Mouse (Mus musculus): ENCODE measurements at regions not wholly inside any gene's neighbourhood (a gene's known extent, or its start where the extent isn't known, plus 50 kb on each side); places are given as distances from the start of the nearest gene placed in this dataset.

DNA sequence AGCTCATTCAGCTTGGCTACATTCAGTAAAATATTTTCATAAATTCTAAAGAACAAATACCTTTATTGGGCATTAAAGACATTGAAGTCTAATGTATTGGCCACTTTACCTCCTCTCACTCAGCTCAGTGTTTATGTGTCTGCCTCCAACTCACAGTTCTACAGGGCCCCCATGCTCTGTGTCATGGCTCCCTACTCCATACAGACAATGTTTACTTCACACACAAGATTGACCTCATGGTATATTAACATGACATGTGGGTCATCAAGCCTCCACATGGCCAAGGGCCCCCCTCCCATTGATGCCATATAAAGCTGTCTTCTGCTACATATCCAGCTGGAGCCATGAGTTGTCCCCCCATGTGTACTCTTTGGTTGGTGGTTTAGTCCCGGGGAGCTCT lies 419.8 kb upstream of the A1bg start:
- Histone ChIP-seq H3K9me3 (replicated peaks) (no peaks in the 10 kb centered on the region), H3K4me2 (no peak overlapping the region), H3K36me3 (no peaks in the 10 kb centered on the region), H3K4me3 (no peak overlapping the region), H3K27me3 (replicated peaks) (no peaks in the 10 kb centered on the region), H3K27ac (ENCODE audit: poor library complexity, severe bottlenecking) (no peak overlapping the region), H3K9ac (no peak overlapping the region), H3K4me1 (replicated peaks) (no peaks in the 10 kb centered on the region)
- WGBS: 87% methylated on average over 1 of the region's 1 CpGs
- ATAC-seq (ENCODE audit: insufficient number of reproducible peaks, low FRiP score): no peak

DNA sequence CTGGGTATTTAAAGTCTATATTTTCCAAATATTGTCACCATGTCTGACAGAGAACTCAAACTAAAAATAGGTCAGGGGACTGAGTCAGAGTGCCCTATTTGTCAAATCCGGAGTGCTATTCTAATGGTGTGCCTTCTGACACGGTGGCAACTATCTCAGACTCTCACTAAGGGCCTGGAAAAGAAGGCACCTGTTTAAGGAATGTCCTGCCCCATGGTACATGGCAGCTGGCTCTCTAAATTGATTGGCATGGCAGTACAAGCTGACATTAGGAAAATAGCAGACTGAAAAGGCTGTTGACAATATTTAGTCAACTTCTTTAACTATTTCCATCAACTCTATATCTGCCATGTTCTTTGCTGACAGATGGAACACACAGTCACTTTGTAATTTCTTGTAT lies 405.1 kb upstream of the A1bg start:
- Histone ChIP-seq H3K27me3 (replicated peaks) (no peaks in the 10 kb centered on the region), H3K4me2 (no peak overlapping the region), H3K4me3 (no peak overlapping the region), H3K36me3 (no peaks in the 10 kb centered on the region), H3K27ac (ENCODE audit: poor library complexity, severe bottlenecking) (no peak overlapping the region), H3K4me1 (replicated peaks) (no peaks in the 10 kb centered on the region), H3K9ac (no peak overlapping the region), H3K9me3 (replicated peaks) (no peaks in the 10 kb centered on the region)
- no peak for ATAC-seq (ENCODE audit: insufficient number of reproducible peaks, low FRiP score)
- 48% methylated on average over 2 of the region's 2 CpGs for WGBS

DNA sequence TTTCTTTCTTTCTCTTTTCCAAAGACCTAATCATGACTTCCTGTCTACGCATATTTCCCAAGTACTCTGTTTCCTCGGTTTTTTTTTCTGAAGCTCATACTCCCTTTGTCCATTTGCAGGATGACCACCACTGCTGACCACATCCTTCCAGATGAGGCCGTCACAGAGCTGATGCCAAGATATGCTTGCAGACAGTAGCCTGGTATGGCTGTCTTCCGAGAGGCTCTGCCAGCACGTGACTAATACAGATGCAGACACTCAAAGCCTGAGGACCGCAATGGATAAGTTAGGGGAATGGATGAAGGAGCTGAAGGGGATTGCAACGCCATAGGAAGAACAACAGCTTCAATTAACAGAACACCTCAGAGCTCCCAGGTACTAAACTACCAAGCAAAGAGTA lies 399.4 kb upstream of the A1bg start:
- no peak overlapping the region for H3K9ac ChIP-seq
- ATAC-seq (ENCODE audit: insufficient number of reproducible peaks, low FRiP score): no peak
- H3K4me2 ChIP-seq: no peak overlapping the region
- H3K27me3 ChIP-seq (replicated peaks): no peaks in the 10 kb centered on the region
- no peaks in the 10 kb centered on the region for H3K4me1 ChIP-seq (replicated peaks)
- H3K4me3 ChIP-seq: no peak overlapping the region
- H3K36me3 ChIP-seq: no peaks in the 10 kb centered on the region
- WGBS: 74% methylated on average over 7 of the region's 7 CpGs
- H3K27ac ChIP-seq (ENCODE audit: poor library complexity, severe bottlenecking): no peak overlapping the region
- H3K9me3 ChIP-seq (replicated peaks): 0 out of 2 replicates have a peak, but pooled peaks cover 5% of the 10 kb centered on the region

DNA sequence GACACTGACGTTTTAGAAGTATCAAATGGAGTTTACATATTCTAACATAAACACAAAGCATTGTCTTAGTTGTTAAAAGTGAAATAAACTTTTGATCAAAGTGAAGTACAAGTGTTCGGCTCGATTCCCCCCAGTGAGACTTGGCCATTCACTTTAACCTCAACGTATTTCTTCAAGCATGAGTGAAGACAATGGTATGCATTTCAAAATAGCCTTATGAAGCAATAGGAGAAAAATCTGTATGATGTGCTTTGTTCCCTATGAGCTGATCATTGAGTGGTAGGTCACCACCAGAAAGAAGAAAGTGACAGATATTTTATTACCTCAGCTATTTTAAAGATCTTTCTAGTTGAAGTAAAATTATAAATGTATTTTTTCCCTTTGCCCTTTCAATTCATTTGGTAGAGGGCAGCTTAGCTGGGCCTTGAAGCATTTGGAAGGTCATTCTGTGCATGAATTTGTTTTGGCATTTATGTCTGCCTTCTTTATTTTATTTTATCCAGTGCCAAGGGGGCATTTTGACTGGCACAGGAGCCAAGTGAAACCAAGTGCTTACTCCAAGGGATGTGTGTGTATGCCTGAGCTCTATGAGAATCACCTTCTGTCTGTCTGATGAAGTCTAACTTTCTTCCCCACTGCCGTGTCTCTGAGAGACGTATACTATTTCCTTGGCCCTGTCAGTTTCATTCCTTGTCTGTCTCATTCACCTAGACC lies 386.8 kb upstream of the A1bg start:
- no peaks in the 10 kb centered on the region for H3K36me3 ChIP-seq
- ATAC-seq (ENCODE audit: insufficient number of reproducible peaks, low FRiP score): no peak
- 80% methylated on average over 6 of the region's 6 CpGs for WGBS
- no peak overlapping the region for H3K9ac ChIP-seq
- no peak overlapping the region for H3K4me3 ChIP-seq
- no peaks in the 10 kb centered on the region for H3K9me3 ChIP-seq (replicated peaks)
- H3K27me3 ChIP-seq (replicated peaks): no peaks in the 10 kb centered on the region
- no peak overlapping the region for H3K27ac ChIP-seq (ENCODE audit: poor library complexity, severe bottlenecking)
- H3K4me2 ChIP-seq: no peak overlapping the region
- H3K4me1 ChIP-seq (replicated peaks): no peaks in the 10 kb centered on the region

DNA sequence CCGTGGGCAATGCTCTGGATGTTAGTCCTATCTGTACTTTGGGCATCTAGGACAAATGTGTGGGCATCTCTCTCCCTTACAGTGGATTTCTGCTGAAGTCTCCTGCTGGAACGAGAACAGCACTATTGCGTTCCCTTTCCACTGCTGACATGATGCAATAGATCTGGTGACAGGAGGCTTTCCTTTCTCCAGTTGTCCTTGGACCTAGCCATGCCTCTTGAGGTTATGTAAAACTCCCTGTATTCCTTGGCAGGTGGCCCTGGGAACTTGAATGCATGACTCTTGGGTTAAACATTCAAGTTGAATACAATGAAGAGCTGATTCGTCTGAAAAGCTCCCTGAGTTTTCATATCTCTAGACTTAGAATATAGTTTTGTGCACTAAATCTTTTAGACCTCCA lies 386.1 kb upstream of the A1bg start:
- Histone ChIP-seq H3K4me1 (replicated peaks) (no peaks in the 10 kb centered on the region), H3K4me3 (no peak overlapping the region), H3K4me2 (no peak overlapping the region), H3K27me3 (replicated peaks) (no peaks in the 10 kb centered on the region), H3K9ac (no peak overlapping the region), H3K9me3 (replicated peaks) (no peaks in the 10 kb centered on the region), H3K36me3 (no peaks in the 10 kb centered on the region), H3K27ac (ENCODE audit: poor library complexity, severe bottlenecking) (no peak overlapping the region)
- WGBS: 63% methylated on average over 4 of the region's 4 CpGs
- ATAC-seq (ENCODE audit: insufficient number of reproducible peaks, low FRiP score): no peak

DNA sequence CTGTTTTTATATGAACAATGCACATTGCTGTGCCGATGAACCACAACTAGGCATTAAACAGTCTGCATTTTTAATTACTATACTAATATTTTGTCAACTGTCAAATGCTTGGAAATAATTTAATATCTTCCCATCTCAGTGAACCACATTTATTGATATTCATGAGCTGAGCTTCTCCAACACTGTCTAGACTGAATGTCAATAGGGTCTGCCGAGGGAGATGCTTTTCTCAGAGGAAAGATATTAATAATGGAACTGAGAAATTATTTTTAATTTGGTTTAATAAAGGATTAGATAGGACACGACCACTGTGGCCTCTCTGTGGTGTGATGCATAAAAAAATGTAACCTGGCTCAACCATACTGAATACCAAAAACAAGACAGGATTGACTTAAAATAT lies 381.7 kb upstream of the A1bg start:
- H3K27ac ChIP-seq (ENCODE audit: poor library complexity, severe bottlenecking): no peak overlapping the region
- H3K4me1 ChIP-seq (replicated peaks): no peaks in the 10 kb centered on the region
- H3K4me3 ChIP-seq: no peak overlapping the region
- WGBS: 69% methylated on average over 3 of the region's 3 CpGs
- no peak for ATAC-seq (ENCODE audit: insufficient number of reproducible peaks, low FRiP score)
- no peak overlapping the region for H3K4me2 ChIP-seq
- H3K9ac ChIP-seq: no peak overlapping the region
- H3K9me3 ChIP-seq (replicated peaks): no peaks in the 10 kb centered on the region
- no peaks in the 10 kb centered on the region for H3K36me3 ChIP-seq
- H3K27me3 ChIP-seq (replicated peaks): no peaks in the 10 kb centered on the region

DNA sequence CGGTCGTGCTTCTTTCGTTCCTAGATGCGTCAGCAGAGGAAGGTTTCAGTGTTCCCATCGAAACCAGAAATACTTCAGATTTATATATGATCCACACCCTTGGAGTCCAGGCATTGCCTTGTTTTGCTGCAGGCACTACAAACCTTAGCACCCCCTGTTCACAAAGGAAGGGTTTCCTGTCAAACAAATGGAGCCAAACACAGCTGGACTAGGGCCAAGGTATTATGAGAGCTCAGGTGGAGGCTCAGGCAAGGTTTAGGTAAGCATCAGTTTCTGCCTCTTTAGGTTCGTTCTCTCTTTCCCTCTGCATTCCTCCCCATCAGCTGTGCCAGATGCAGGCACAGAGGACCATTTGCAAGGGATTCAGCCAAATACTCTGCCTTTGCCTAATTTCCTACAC lies 377.0 kb upstream of the A1bg start:
- Histone ChIP-seq H3K27ac (ENCODE audit: poor library complexity, severe bottlenecking) (no peak overlapping the region), H3K9me3 (replicated peaks) (no peaks in the 10 kb centered on the region), H3K27me3 (replicated peaks) (no peaks in the 10 kb centered on the region), H3K4me2 (no peak overlapping the region), H3K4me1 (replicated peaks) (no peaks in the 10 kb centered on the region), H3K9ac (no peak overlapping the region), H3K36me3 (no peaks in the 10 kb centered on the region), H3K4me3 (no peak overlapping the region)
- 89% methylated on average over 6 of the region's 6 CpGs for WGBS
- no peak for ATAC-seq (ENCODE audit: insufficient number of reproducible peaks, low FRiP score)

DNA sequence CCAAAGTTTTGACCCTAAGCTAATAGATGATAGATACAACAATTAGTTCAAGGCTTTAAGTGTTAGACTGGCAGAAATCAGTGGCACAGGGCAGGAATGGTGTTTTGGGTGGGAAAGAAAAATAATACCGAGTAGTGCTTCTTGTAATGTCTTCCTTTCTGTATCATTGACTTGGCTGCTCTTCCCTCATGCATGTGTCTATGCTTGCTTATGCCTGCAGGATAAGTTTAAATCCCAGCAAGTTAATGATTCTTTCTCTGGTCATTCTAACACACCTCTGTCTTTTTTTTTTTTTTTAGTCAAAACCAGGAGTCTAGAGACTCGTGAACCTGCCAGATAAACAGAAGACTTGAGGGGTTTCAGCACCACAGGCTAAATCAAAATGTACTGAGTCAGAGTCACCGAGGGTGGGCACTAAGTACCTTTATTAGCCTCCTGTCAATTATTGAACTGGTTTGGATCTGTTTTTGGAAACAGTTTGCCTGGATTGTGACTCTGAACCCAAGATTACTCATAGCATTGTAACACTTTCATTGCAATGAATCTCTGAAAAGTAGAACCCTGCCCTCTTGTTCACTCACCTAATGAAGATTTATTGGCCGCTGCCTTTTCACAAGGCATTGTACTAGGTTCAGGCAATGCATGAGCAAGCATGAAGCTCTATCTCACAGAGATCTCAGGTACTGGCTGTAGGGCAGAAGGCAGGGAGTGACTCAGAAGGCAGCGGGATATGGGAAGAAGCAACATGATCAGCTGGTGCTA lies 374.8 kb upstream of the A1bg start:
- H3K9me3 ChIP-seq (replicated peaks): no peaks in the 10 kb centered on the region
- 75% methylated on average over 5 of the region's 5 CpGs for WGBS
- ATAC-seq (ENCODE audit: insufficient number of reproducible peaks, low FRiP score): no peak
- no peak overlapping the region for H3K9ac ChIP-seq
- no peaks in the 10 kb centered on the region for H3K4me1 ChIP-seq (replicated peaks)
- H3K4me2 ChIP-seq: no peak overlapping the region
- no peak overlapping the region for H3K27ac ChIP-seq (ENCODE audit: poor library complexity, severe bottlenecking)
- no peak overlapping the region for H3K4me3 ChIP-seq
- H3K36me3 ChIP-seq: no peaks in the 10 kb centered on the region
- no peaks in the 10 kb centered on the region for H3K27me3 ChIP-seq (replicated peaks)

DNA sequence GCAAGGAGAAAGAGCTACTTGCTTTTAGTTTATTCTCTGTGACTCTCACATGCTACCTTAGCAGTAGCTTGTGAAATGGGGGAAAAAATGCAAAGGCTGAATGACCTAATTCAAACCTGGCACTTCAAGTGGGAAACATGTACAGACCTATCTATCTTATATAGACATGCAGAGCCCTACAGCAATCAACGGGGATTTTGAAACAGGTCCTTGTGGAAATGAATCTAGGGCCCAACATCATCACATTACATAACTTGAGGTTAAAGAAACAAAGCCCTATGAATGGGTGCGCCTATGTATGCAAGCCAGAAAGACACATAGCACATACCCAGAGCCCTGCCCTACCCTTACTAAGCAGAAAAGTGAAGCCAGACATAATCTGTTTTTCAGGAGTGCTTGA lies 371.8 kb upstream of the A1bg start:
- no peak overlapping the region for H3K9ac ChIP-seq
- no peak for ATAC-seq (ENCODE audit: insufficient number of reproducible peaks, low FRiP score)
- H3K27ac ChIP-seq (ENCODE audit: poor library complexity, severe bottlenecking): no peak overlapping the region
- no peak overlapping the region for H3K4me3 ChIP-seq
- WGBS: 81% methylated on average over 2 of the region's 2 CpGs
- H3K27me3 ChIP-seq (replicated peaks): no peaks in the 10 kb centered on the region
- H3K9me3 ChIP-seq (replicated peaks): 0 out of 2 replicates have a peak, but pooled peaks cover 3% of the 10 kb centered on the region
- no peaks in the 10 kb centered on the region for H3K4me1 ChIP-seq (replicated peaks)
- no peak overlapping the region for H3K4me2 ChIP-seq
- no peaks in the 10 kb centered on the region for H3K36me3 ChIP-seq

DNA sequence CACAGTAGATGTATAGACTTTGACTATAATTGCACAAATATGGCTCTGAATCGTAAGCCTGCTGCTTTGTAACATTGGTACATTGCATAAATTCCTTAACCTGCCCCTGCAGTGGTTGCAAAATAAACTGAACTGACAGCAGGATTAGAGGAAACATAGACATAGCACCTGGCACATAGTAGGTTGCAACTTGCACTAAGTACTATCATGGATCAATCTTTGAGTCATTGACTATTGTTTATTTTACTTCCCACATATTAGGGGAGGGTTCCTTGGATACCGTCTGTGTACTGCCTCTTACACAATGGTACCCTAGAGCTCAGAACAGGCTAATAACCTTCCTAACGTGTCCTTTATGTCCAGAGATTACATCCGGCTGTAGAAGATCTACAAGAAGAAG lies 371.3 kb upstream of the A1bg start:
- H3K9ac ChIP-seq: no peak overlapping the region
- no peak overlapping the region for H3K27ac ChIP-seq (ENCODE audit: poor library complexity, severe bottlenecking)
- no peak overlapping the region for H3K4me2 ChIP-seq
- H3K9me3 ChIP-seq (replicated peaks): 0 out of 2 replicates have a peak, but pooled peaks cover 3% of the 10 kb centered on the region
- WGBS: 65% methylated on average over 4 of the region's 4 CpGs
- no peaks in the 10 kb centered on the region for H3K27me3 ChIP-seq (replicated peaks)
- no peaks in the 10 kb centered on the region for H3K36me3 ChIP-seq
- no peaks in the 10 kb centered on the region for H3K4me1 ChIP-seq (replicated peaks)
- no peak for ATAC-seq (ENCODE audit: insufficient number of reproducible peaks, low FRiP score)
- H3K4me3 ChIP-seq: no peak overlapping the region

DNA sequence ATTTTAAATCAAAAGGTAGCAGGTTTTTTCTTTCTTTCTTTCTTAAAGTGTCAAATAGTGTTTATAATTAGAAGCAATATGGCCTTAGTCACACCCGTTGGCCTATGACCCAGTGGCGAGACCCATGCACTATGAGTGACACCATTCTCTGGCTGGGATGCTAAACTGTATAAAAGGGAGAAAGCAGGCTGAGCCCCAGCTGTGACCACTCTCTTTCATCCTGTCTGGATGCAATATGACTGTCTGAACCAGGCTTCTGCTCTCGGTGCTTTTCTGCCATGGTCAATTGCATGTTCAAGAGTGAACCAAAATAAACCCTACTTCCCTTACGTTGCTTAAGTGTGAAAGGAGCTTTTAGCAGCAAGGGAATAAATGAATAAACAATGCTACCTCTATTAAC lies 346.0 kb upstream of the A1bg start:
- Histone ChIP-seq H3K27ac (ENCODE audit: poor library complexity, severe bottlenecking) (no peak overlapping the region), H3K9me3 (replicated peaks) (no peaks in the 10 kb centered on the region), H3K9ac (no peak overlapping the region), H3K4me1 (replicated peaks) (no peaks in the 10 kb centered on the region), H3K27me3 (replicated peaks) (no peaks in the 10 kb centered on the region), H3K4me2 (no peak overlapping the region), H3K36me3 (no peaks in the 10 kb centered on the region), H3K4me3 (no peak overlapping the region)
- ATAC-seq (ENCODE audit: insufficient number of reproducible peaks, low FRiP score): no peak
- 76% methylated on average over 4 of the region's 4 CpGs for WGBS

DNA sequence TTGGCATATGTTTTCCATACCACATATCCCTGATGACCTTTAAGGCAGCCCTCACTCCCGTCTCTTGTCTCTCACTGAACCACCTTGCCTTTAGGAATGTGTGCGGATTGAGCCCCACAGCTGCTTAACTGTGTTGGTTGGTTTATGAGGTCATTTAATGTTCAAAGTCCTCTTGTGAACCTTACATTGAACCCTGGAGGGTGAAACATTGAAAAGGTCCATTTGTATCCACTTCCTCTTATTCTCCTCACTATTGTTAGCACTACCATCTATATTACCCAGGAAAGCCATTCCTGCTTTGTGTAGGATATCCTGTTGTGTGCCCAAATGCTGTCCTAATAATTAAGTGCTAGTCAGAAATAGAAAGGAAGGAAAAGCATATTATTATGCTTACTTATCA lies 336.2 kb upstream of the A1bg start:
- ATAC-seq (ENCODE audit: insufficient number of reproducible peaks, low FRiP score): no peak
- Histone ChIP-seq H3K4me1 (replicated peaks) (no peaks in the 10 kb centered on the region), H3K4me3 (no peak overlapping the region), H3K36me3 (no peaks in the 10 kb centered on the region), H3K4me2 (no peak overlapping the region), H3K27me3 (replicated peaks) (no peaks in the 10 kb centered on the region), H3K27ac (ENCODE audit: poor library complexity, severe bottlenecking) (no peak overlapping the region), H3K9me3 (replicated peaks) (no peaks in the 10 kb centered on the region), H3K9ac (no peak overlapping the region)
- WGBS: 58% methylated on average over 2 of the region's 2 CpGs
